Mouse (Mus musculus) naive thymus-derived CD4-positive, alpha-beta T cell, adult 2 months (primary cell): ENCODE results near the gene Kif11.

Experiments
- DNase-seq: peaks from one replicate; pipeline ENCODE4 v3.0.0-alpha.2; 2011; ENCODE audit warnings: low read depth

Kif11 gene

DNA sequence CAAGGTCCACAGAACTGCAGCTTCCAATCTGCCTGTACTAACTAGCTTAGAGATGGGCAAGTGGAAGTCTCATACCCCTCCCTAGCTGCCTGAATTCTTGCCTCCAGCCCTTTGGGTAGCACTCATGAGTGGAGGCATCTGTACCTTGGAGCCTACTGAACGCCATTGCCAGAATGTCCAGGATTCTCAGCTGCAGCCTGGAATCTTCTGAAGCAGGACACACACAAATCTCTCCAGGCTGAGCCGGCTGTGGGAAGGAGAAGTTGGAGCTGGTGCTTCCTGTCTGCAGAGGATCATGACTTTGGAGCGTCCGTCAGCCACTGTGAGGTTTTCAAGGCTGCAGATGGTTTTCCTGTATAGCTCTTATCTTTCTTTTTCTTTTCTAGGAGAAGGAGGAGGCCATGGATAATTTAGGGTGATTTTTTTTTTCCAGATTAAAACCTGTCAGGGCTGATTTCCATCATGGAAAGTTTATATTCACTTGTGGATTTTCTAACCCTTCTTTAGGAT lies 67.5 kb downstream of the Kif11 start:
- DNase-seq, result no peak

DNA sequence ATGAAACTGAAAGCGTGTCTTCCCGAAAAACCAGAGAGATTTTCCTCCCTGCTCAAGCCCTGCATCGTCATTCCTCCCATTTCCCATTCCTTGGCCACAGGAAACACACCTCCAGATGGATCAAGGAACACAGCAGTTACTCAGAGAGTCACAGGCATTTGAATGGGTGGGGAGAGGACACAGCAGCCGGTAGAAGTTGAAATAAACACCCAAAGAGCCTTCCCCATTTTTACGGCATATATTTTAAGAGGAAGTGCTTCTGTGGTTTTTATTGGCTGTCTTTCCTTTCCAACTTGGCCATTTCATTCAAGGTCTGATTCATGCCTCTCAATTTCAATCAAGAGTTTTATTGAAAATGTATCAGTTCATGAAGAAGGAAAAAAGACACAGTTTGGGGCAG lies 72.0 kb downstream of the Kif11 start:
- no peak for DNase-seq

DNA sequence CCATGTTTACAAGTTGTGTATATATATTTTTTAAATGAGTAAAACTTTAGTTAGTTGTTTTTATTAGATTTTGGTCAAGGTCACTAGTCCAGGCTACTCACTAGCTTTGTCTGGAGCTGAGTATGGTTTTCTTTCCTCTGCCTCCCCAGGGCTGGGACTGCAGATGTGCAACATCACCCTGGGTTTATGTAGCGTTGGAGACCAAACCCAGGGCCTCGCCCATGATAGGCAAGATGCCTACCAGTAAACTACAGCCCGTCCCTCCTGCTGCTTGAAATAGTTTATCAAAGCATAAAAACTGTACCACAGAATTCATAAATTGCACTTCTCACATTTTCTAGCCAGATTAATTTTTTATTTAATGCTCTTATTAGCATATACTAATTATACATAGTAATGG lies 73.0 kb downstream of the Kif11 start:
- DNase-seq, result no peak

DNA sequence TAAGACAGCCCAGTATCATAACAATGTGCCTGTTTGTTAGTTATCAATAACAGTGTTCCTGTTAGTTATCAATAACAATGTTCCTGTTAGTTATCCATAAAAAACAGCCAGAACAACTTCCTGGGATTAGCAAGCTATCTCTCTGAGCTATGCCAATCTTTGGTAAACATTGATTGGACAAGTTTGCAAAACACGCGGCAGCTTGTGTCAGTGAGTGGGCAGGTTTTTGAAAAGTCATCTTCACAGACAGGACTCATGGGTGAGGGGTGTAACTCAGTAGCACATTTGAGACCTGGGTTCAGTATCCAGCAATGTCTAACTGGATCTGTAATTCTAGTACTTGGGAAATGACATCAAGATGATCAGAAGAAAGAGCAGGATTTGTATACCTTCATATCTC lies 79.3 kb downstream of the Kif11 start:
- no peak for DNase-seq

DNA sequence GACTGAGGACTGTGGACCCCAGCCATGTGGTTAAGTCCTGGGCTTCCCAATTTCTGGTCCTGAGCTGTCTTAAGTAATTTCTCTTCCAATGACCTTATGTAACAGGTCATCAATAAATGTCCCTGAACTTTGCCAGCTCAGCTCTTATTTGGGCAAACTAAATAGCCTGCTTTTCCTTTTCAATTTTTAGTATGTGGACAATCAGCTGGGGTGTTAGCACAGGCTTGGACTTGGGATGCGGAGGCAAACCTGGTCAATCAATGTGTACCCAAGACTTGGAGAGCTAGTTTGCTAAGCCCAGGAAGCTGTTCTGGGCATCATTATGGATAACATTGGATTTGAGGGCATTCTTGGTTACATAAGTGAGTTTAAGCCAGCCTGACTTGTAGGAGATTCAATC lies 79.8 kb downstream of the Kif11 start:
- DNase-seq, result no peak

DNA sequence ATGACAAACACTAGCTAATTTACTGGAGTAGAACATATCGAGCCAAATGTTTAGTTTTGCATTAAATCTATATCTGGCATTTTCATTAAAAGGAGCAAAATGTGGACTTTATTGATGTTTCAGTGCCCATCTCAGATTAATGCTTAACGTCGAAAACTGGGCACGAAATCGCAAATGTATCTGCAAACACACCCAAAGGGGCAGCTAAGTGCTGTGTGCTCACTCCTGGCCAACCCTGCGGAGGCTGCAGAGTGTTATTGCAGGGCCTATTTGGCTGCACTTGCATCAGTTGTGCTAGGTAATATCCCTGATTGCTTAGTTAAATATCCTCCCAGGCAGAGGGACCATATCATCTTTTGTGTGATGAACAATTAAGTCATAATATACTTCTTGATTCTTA lies 81.8 kb downstream of the Kif11 start:
- DNase-seq, result no peak

DNA sequence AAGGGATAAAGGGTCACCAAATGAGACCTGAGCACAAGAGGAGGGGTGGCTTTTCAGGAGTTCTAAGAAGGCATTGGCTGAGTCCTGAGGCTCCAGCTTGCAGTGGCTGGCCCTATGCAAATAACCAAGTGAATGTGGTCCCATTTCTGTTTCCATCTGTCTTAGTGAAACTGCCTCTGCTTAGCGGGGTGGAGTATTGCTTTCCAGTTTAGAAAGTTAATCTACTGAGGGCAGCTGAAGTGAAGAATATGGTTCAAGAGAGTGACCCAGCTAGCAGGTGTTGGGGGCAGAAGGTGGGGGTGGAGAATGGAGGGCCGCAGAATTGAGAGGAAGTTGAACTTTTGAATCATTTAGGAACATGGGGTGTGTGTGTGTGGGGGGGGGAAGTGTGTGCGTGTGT lies 90.2 kb downstream of the Kif11 start:
- DNase-seq, result no peak

DNA sequence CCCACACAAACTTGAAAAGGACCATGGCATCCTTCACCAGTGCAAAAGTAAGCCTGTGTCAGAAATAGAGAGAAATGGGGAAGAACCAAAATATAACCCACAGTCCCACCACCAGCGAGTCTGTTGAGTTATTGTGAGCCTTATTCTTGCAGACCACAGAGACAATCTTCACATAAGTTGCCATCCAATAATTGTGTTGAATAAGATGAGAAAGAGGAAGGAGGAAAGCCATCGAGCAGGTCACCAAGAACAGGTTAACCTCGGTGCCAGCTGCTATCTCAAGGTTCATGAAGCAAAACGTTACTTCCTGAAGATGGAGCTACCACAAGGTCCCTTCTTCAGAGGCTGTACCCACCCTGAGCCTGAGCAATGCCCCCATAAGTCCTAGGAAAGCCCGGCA lies 90.8 kb downstream of the Kif11 start:
- no peak for DNase-seq

DNA sequence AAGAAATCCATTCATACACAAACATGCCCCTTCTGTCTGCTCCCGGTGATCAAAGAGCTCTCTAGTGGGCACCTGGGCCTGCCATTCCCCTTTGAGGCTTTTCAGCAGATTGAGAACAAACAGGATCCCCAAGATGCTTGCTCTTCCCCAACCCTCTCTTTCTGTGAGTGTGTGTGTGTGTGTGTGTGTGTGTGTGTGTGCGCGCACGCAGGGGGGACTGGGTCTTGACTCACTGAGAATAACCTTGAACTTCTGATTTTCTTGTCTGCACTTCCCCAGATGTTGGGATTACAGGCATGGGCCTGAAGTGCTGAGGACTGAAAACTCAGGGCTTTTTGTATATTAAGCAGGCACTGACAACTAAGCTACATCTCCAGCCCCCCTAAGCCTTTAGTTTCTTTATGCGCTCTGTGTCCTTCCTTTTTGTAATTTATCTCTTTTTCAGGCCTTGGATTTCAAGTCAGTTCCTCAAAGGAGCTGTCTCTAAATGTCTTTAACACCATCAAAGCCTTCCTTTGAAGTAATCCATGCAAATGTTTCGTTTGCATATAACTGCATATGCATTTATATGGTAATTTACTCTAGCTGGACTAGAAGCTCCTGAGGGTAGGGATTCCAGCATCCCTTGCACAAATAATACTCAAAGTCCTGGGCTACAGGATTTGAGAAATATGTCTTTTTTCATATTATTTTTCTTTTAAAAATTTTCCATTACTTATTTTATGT lies 92.8 kb downstream of the Kif11 start:
- no peak for DNase-seq
